Mouse (Mus musculus) frontal cortex, postnatal 25 days (tissue): Measurements from ENCODE around the gene Pla2g7.

Source experiments
- DNase-seq, 2 experiments: peaks; one replicate each; pipeline ENCODE4 v3.0.0; 2022; ENCODE audit warnings: low spot score in 2 of 2

Gene Pla2g7

GRCm38 (mm10) chr17:43580456-43580855, 12.6 kb downstream of the Pla2g7 start:
- DNase-seq = no peak

- DNase-seq = no peak
Observed at GRCm38 (mm10) chr17:43581012-43581467, 13.1 kb downstream of the Pla2g7 start.

- DNase-seq = no peak
Observed at GRCm38 (mm10) chr17:43584771-43585170, 16.9 kb downstream of the Pla2g7 start.

GRCm38 (mm10) chr17:43587278-43587677, 19.4 kb downstream of the Pla2g7 start:
- no peak for DNase-seq

GRCm38 (mm10) chr17:43589750-43590149, 21.9 kb downstream of the Pla2g7 start:
- DNase-seq = no peak

- no peak for DNase-seq
Observed at GRCm38 (mm10) chr17:43590531-43590930, 22.6 kb downstream of the Pla2g7 start.

GRCm38 (mm10) chr17:43592296-43593291, 24.7 kb downstream of the Pla2g7 start:
- DNase-seq = no peak

GRCm38 (mm10) chr17:43597742-43598141, 29.8 kb downstream of the Pla2g7 start:
- no peak for DNase-seq

GRCm38 (mm10) chr17:43598706-43599105, 30.8 kb downstream of the Pla2g7 start:
- no peak for DNase-seq

- DNase-seq = peak; percentile 55 to 71
Observed at GRCm38 (mm10) chr17:43606704-43607103, 38.8 kb downstream of the Pla2g7 start.

GRCm38 (mm10) chr17:43611586-43611985, 43.7 kb downstream of the Pla2g7 start:
- DNase-seq = peak; percentile 49 to 68

- DNase-seq = no peak
Observed at GRCm38 (mm10) chr17:43612221-43612620, 44.3 kb downstream of the Pla2g7 start.

GRCm38 (mm10) chr17:43619156-43619555, 51.3 kb downstream of the Pla2g7 start:
- no peak for DNase-seq

- DNase-seq = no peak
Observed at GRCm38 (mm10) chr17:43622076-43622475, 54.2 kb downstream of the Pla2g7 start.

- no peak for DNase-seq
Observed at GRCm38 (mm10) chr17:43628246-43628645, 60.3 kb downstream of the Pla2g7 start.

- no peak for DNase-seq
Observed at GRCm38 (mm10) chr17:43629026-43629495, 61.2 kb downstream of the Pla2g7 start.

GRCm38 (mm10) chr17:43629496-43630426, 61.9 kb downstream of the Pla2g7 start, which contains the start of gene Tdrd6:
Gene Tdrd6 (minus strand): TSS chr17:43630299.
- no peak for DNase-seq

GRCm38 (mm10) chr17:43630427-43630760, 62.5 kb downstream of the Pla2g7 start:
- DNase-seq = no peak

- no peak for DNase-seq
Observed at GRCm38 (mm10) chr17:43637146-43637545, 69.2 kb downstream of the Pla2g7 start.

- no peak for DNase-seq
Observed at GRCm38 (mm10) chr17:43640825-43641224, 72.9 kb downstream of the Pla2g7 start.

GRCm38 (mm10) chr17:43643191-43643590, 75.3 kb downstream of the Pla2g7 start:
- DNase-seq = no peak

- DNase-seq = no peak
Observed at GRCm38 (mm10) chr17:43644375-43644774, 76.5 kb downstream of the Pla2g7 start.
